Mouse (Mus musculus): ENCODE data around the gene Inmt. TPM values are rescaled to one million over a fixed set of nuclear protein-coding genes. Genes with fewer than 3 reads are reported as not detected.

Inmt gene
- polyA plus RNA-seq, 1 experiment from 2014 or later, result 0.19 TPM

GRCm38 (mm10) chr6:55175456-55175855 lies 613 bp upstream of the Inmt start:
- WGBS, result 18% methylated on average over 2 of the region's 2 CpGs
- no peak overlapping the region for H3K27ac ChIP-seq (ENCODE audit: low read length)
- no peak overlapping the region for H3K9ac ChIP-seq (ENCODE audit: low read length)
- no peaks in the 10 kb centered on the region for H3K9me3 ChIP-seq (ENCODE audit: control insufficient read depth, low read length)
- ATAC-seq (ENCODE audit: low read depth), result no peak
- peaks cover 8% of the 10 kb centered on the region for H3K4me1 ChIP-seq (replicated peaks; ENCODE audit: control insufficient read depth, insufficient read depth, low read length)
- H3K27me3 ChIP-seq (ENCODE audit: control insufficient read depth, insufficient read depth, low read depth, low read length), result no peaks in the 10 kb centered on the region
- no peaks in the 10 kb centered on the region for H3K36me3 ChIP-seq (ENCODE audit: control insufficient read depth, insufficient read depth, low read length)
- H3K4me3 ChIP-seq (ENCODE audit: low read length), result no peak overlapping the region
- no peak overlapping the region for H3K4me2 ChIP-seq (ENCODE audit: low read depth, low read length)

- Histone ChIP-seq H3K4me1 (replicated peaks; ENCODE audit: control insufficient read depth, insufficient read depth, low read length) (peaks cover 8% of the 10 kb centered on the region), H3K27ac (ENCODE audit: low read length) (no peak overlapping the region), H3K27me3 (ENCODE audit: control insufficient read depth, insufficient read depth, low read depth, low read length) (no peaks in the 10 kb centered on the region), H3K9ac (ENCODE audit: low read length) (no peak overlapping the region), H3K36me3 (ENCODE audit: control insufficient read depth, insufficient read depth, low read length) (no peaks in the 10 kb centered on the region), H3K9me3 (ENCODE audit: control insufficient read depth, low read length) (no peaks in the 10 kb centered on the region), H3K4me2 (ENCODE audit: low read depth, low read length) (no peak overlapping the region), H3K4me3 (ENCODE audit: low read length) (no peak overlapping the region)
- ATAC-seq (ENCODE audit: low read depth), result no peak
- WGBS, result 57% methylated on average over 3 of the region's 3 CpGs
Observed at GRCm38 (mm10) chr6:55173941-55174349, 898 bp downstream of the Inmt start.

GRCm38 (mm10) chr6:55173171-55173570 lies 1.7 kb downstream of the Inmt start:
- no peak overlapping the region for H3K27ac ChIP-seq (ENCODE audit: low read length)
- H3K9ac ChIP-seq (ENCODE audit: low read length), result no peak overlapping the region
- no peaks in the 10 kb centered on the region for H3K9me3 ChIP-seq (ENCODE audit: control insufficient read depth, low read length)
- no peaks in the 10 kb centered on the region for H3K27me3 ChIP-seq (ENCODE audit: control insufficient read depth, insufficient read depth, low read depth, low read length)
- H3K4me3 ChIP-seq (ENCODE audit: low read length), result no peak overlapping the region
- H3K36me3 ChIP-seq (ENCODE audit: control insufficient read depth, insufficient read depth, low read length), result no peaks in the 10 kb centered on the region
- H3K4me2 ChIP-seq (ENCODE audit: low read depth, low read length), result no peak overlapping the region
- WGBS, result 67% methylated on average over 10 of the region's 10 CpGs
- ATAC-seq (ENCODE audit: low read depth), result no peak
- peaks cover 8% of the 10 kb centered on the region for H3K4me1 ChIP-seq (replicated peaks; ENCODE audit: control insufficient read depth, insufficient read depth, low read length)

- Histone ChIP-seq H3K27me3 (ENCODE audit: control insufficient read depth, insufficient read depth, low read depth, low read length) (no peaks in the 10 kb centered on the region), H3K9me3 (ENCODE audit: control insufficient read depth, low read length) (no peaks in the 10 kb centered on the region), H3K4me3 (ENCODE audit: low read length) (no peak overlapping the region), H3K36me3 (ENCODE audit: control insufficient read depth, insufficient read depth, low read length) (no peaks in the 10 kb centered on the region), H3K4me2 (ENCODE audit: low read depth, low read length) (no peak overlapping the region), H3K27ac (ENCODE audit: low read length) (no peak overlapping the region), H3K9ac (ENCODE audit: low read length) (no peak overlapping the region), H3K4me1 (replicated peaks; ENCODE audit: control insufficient read depth, insufficient read depth, low read length) (peaks cover 8% of the 10 kb centered on the region)
- no peak for ATAC-seq (ENCODE audit: low read depth)
- 43% methylated on average over 4 of the region's 4 CpGs for WGBS
Observed at GRCm38 (mm10) chr6:55171638-55172037, 3.2 kb downstream of the Inmt start.

GRCm38 (mm10) chr6:55169818-55170217 lies 5.0 kb downstream of the Inmt start:
- Histone ChIP-seq H3K4me2 (ENCODE audit: low read depth, low read length) (no peak overlapping the region), H3K36me3 (ENCODE audit: control insufficient read depth, insufficient read depth, low read length) (no peaks in the 10 kb centered on the region), H3K9me3 (ENCODE audit: control insufficient read depth, low read length) (no peaks in the 10 kb centered on the region), H3K4me3 (ENCODE audit: low read length) (no peak overlapping the region), H3K27me3 (ENCODE audit: control insufficient read depth, insufficient read depth, low read depth, low read length) (no peaks in the 10 kb centered on the region), H3K9ac (ENCODE audit: low read length) (no peak overlapping the region), H3K4me1 (replicated peaks; ENCODE audit: control insufficient read depth, insufficient read depth, low read length) (no peaks in the 10 kb centered on the region; the same call in 1 of the 2 replicates), H3K27ac (ENCODE audit: low read length) (no peak overlapping the region)
- ATAC-seq (ENCODE audit: low read depth), result no peak
- 71% methylated on average over 5 of the region's 5 CpGs for WGBS

- Histone ChIP-seq H3K4me3 (ENCODE audit: low read length) (no peak overlapping the region), H3K9ac (ENCODE audit: low read length) (no peak overlapping the region), H3K9me3 (ENCODE audit: control insufficient read depth, low read length) (no peaks in the 10 kb centered on the region), H3K4me2 (ENCODE audit: low read depth, low read length) (no peak overlapping the region), H3K4me1 (replicated peaks; ENCODE audit: control insufficient read depth, insufficient read depth, low read length) (no peaks in the 10 kb centered on the region), H3K36me3 (ENCODE audit: control insufficient read depth, insufficient read depth, low read length) (no peaks in the 10 kb centered on the region), H3K27ac (ENCODE audit: low read length) (no peak overlapping the region), H3K27me3 (ENCODE audit: control insufficient read depth, insufficient read depth, low read depth, low read length) (no peaks in the 10 kb centered on the region)
- WGBS, result 41% methylated on average over 7 of the region's 7 CpGs
- ATAC-seq (ENCODE audit: low read depth), result peak; percentile 38; the same call in 1 of the 2 replicates
Observed at GRCm38 (mm10) chr6:55166777-55167463, 7.9 kb downstream of the Inmt start.

- H3K9me3 ChIP-seq (ENCODE audit: control insufficient read depth, low read length), result no peaks in the 10 kb centered on the region
- H3K9ac ChIP-seq (ENCODE audit: low read length), result no peak overlapping the region
- H3K4me1 ChIP-seq (replicated peaks; ENCODE audit: control insufficient read depth, insufficient read depth, low read length), result no peaks in the 10 kb centered on the region
- H3K4me3 ChIP-seq (ENCODE audit: low read length), result no peak overlapping the region
- no peak overlapping the region for H3K27ac ChIP-seq (ENCODE audit: low read length)
- ATAC-seq (ENCODE audit: low read depth), result no peak
- WGBS, result 83% methylated on average over 8 of the region's 8 CpGs
- no peak overlapping the region for H3K4me2 ChIP-seq (ENCODE audit: low read depth, low read length)
- H3K36me3 ChIP-seq (ENCODE audit: control insufficient read depth, insufficient read depth, low read length), result no peaks in the 10 kb centered on the region
- H3K27me3 ChIP-seq (ENCODE audit: control insufficient read depth, insufficient read depth, low read depth, low read length), result no peaks in the 10 kb centered on the region
Observed at GRCm38 (mm10) chr6:55163046-55163584, 11.7 kb downstream of the Inmt start.

- Histone ChIP-seq H3K9ac (ENCODE audit: low read length) (no peak overlapping the region), H3K4me3 (ENCODE audit: low read length) (no peak overlapping the region), H3K4me1 (replicated peaks; ENCODE audit: control insufficient read depth, insufficient read depth, low read length) (no peaks in the 10 kb centered on the region), H3K36me3 (ENCODE audit: control insufficient read depth, insufficient read depth, low read length) (no peaks in the 10 kb centered on the region), H3K27ac (ENCODE audit: low read length) (no peak overlapping the region), H3K9me3 (ENCODE audit: control insufficient read depth, low read length) (no peaks in the 10 kb centered on the region), H3K27me3 (ENCODE audit: control insufficient read depth, insufficient read depth, low read depth, low read length) (no peaks in the 10 kb centered on the region), H3K4me2 (ENCODE audit: low read depth, low read length) (no peak overlapping the region)
- ATAC-seq (ENCODE audit: low read depth), result no peak
- 55% methylated on average over 5 of the region's 5 CpGs for WGBS
Observed at GRCm38 (mm10) chr6:55161311-55161761, 13.5 kb downstream of the Inmt start.

GRCm38 (mm10) chr6:55159256-55159655 lies 15.6 kb downstream of the Inmt start:
- Histone ChIP-seq H3K27me3 (ENCODE audit: control insufficient read depth, insufficient read depth, low read depth, low read length) (no peaks in the 10 kb centered on the region), H3K27ac (ENCODE audit: low read length) (no peak overlapping the region), H3K4me3 (ENCODE audit: low read length) (no peak overlapping the region), H3K36me3 (ENCODE audit: control insufficient read depth, insufficient read depth, low read length) (no peaks in the 10 kb centered on the region), H3K9me3 (ENCODE audit: control insufficient read depth, low read length) (no peaks in the 10 kb centered on the region), H3K4me2 (ENCODE audit: low read depth, low read length) (no peak overlapping the region), H3K4me1 (replicated peaks; ENCODE audit: control insufficient read depth, insufficient read depth, low read length) (no peaks in the 10 kb centered on the region), H3K9ac (ENCODE audit: low read length) (no peak overlapping the region)
- no peak for ATAC-seq (ENCODE audit: low read depth)
- WGBS, result 72% methylated on average over 1 of the region's 1 CpGs
